Mouse (Mus musculus) retina, adult 2 months (tissue): ENCODE results near the gene Snta1.

Experiments
- DNase-seq: peaks from one replicate; pipeline ENCODE4 v3.0.0-alpha.2; 2012; ENCODE audit warnings: low read depth, low spot score

The Snta1 gene

GRCm38 (mm10) chr2:154422181-154422580 is 14.3 kb upstream of the Snta1 start:
- no peak for DNase-seq

GRCm38 (mm10) chr2:154420942-154421731 is 13.2 kb upstream of the Snta1 start:
- DNase-seq, result no peak

GRCm38 (mm10) chr2:154419631-154420515 is 12.0 kb upstream of the Snta1 start:
- no peak for DNase-seq

GRCm38 (mm10) chr2:154418001-154418400 is 10.1 kb upstream of the Snta1 start:
- no peak for DNase-seq

GRCm38 (mm10) chr2:154417107-154417506 is 9.2 kb upstream of the Snta1 start:
- no peak for DNase-seq

GRCm38 (mm10) chr2:154412018-154412666 is 4.2 kb upstream of the Snta1 start:
- no peak for DNase-seq

- no peak for DNase-seq
Observed at GRCm38 (mm10) chr2:154410355-154410754, 2.5 kb upstream of the Snta1 start.

- DNase-seq, result no peak
Observed at GRCm38 (mm10) chr2:154407063-154407642, 746 bp downstream of the Snta1 start.

- DNase-seq, result no peak
Observed at GRCm38 (mm10) chr2:154405447-154405994, 2.4 kb downstream of the Snta1 start.

- no peak for DNase-seq
Observed at GRCm38 (mm10) chr2:154402811-154403210, 5.1 kb downstream of the Snta1 start.

- no peak for DNase-seq
Observed at GRCm38 (mm10) chr2:154401976-154402375, 5.9 kb downstream of the Snta1 start.

GRCm38 (mm10) chr2:154399325-154399724 is 8.6 kb downstream of the Snta1 start:
- DNase-seq, result no peak

GRCm38 (mm10) chr2:154398267-154398666 is 9.6 kb downstream of the Snta1 start:
- no peak for DNase-seq

- no peak for DNase-seq
Observed at GRCm38 (mm10) chr2:154396529-154396928, 11.4 kb downstream of the Snta1 start.

- DNase-seq, result no peak
Observed at GRCm38 (mm10) chr2:154394602-154395001, 13.3 kb downstream of the Snta1 start.

GRCm38 (mm10) chr2:154390180-154390964 is 17.5 kb downstream of the Snta1 start:
- no peak for DNase-seq

GRCm38 (mm10) chr2:154379103-154379502 is 28.8 kb downstream of the Snta1 start:
- DNase-seq, result no peak

GRCm38 (mm10) chr2:154374807-154375601 is 32.9 kb downstream of the Snta1 start:
- DNase-seq, result no peak

GRCm38 (mm10) chr2:154373961-154374632 is 33.8 kb downstream of the Snta1 start:
- no peak for DNase-seq
